Mouse (Mus musculus): ENCODE measurements around the gene Esyt2. TPM values are rescaled to one million over a fixed set of nuclear protein-coding genes. Genes with fewer than 3 reads are reported as not detected.

The Esyt2 gene
- polyA plus RNA-seq, 1 experiment from 2014 or later: 20.3 TPM

GRCm38 (mm10) chr12:116354694-116355093 is 73.7 kb downstream of the Esyt2 start:
- 84% methylated on average over 3 of the region's 3 CpGs for WGBS
- ATAC-seq (ENCODE audit: low read depth): no peak
- no peak overlapping the region for H3K9ac ChIP-seq (ENCODE audit: low read length)
- H3K27ac ChIP-seq (ENCODE audit: low read length): no peak overlapping the region
- H3K4me2 ChIP-seq (ENCODE audit: low read depth, low read length): no peak overlapping the region
- H3K4me3 ChIP-seq (ENCODE audit: low read length): no peak overlapping the region
- no peaks in the 10 kb centered on the region for H3K27me3 ChIP-seq (ENCODE audit: control insufficient read depth, insufficient read depth, low read depth, low read length)
- no peaks in the 10 kb centered on the region for H3K9me3 ChIP-seq (ENCODE audit: control insufficient read depth, low read length)
- no peaks in the 10 kb centered on the region for H3K4me1 ChIP-seq (replicated peaks; ENCODE audit: control insufficient read depth, insufficient read depth, low read length)
- H3K36me3 ChIP-seq (ENCODE audit: control insufficient read depth, insufficient read depth, low read length): peaks cover 8% of the 10 kb centered on the region; the same call in 1 of the 2 replicates

- Histone ChIP-seq H3K9ac (ENCODE audit: low read length) (no peak overlapping the region), H3K9me3 (ENCODE audit: control insufficient read depth, low read length) (no peaks in the 10 kb centered on the region), H3K27me3 (ENCODE audit: control insufficient read depth, insufficient read depth, low read depth, low read length) (no peaks in the 10 kb centered on the region), H3K36me3 (ENCODE audit: control insufficient read depth, insufficient read depth, low read length) (peaks cover 24% of the 10 kb centered on the region), H3K4me2 (ENCODE audit: low read depth, low read length) (no peak overlapping the region), H3K4me1 (replicated peaks; ENCODE audit: control insufficient read depth, insufficient read depth, low read length) (no peaks in the 10 kb centered on the region), H3K27ac (ENCODE audit: low read length) (no peak overlapping the region), H3K4me3 (ENCODE audit: low read length) (no peak overlapping the region)
- ATAC-seq (ENCODE audit: low read depth): no peak
Observed at GRCm38 (mm10) chr12:116362091-116362490, 81.1 kb downstream of the Esyt2 start.

DNA sequence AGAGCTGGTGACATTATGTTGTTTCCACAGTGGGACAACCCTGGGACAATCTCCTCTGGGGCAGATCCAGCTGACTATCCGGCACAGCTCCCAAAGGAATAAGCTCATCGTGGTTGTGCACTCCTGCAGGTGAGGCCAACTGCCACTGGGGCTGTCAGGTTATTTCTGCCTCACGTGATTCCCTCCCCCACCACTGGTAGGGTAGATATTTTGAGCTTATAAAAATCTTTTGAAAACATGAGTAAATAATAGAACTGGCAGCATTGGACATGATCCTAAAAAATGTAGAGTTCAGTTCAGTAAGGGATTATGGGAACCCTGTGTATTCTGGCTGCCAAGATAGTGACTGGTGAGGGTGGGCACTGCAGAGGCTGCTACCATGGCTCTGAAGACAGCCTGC is 85.9 kb downstream of the Esyt2 start:
- Histone ChIP-seq H3K36me3 (ENCODE audit: control insufficient read depth, insufficient read depth, low read length) (peaks cover 33% of the 10 kb centered on the region), H3K27me3 (ENCODE audit: control insufficient read depth, insufficient read depth, low read depth, low read length) (no peaks in the 10 kb centered on the region)
- WGBS: 86% methylated on average over 3 of the region's 3 CpGs

GRCm38 (mm10) chr12:116367346-116367745 is 86.3 kb downstream of the Esyt2 start:
- 91% methylated on average over 2 of the region's 2 CpGs for WGBS
- Histone ChIP-seq H3K4me2 (ENCODE audit: low read depth, low read length) (no peak overlapping the region), H3K9ac (ENCODE audit: low read length) (no peak overlapping the region), H3K27ac (ENCODE audit: low read length) (no peak overlapping the region), H3K36me3 (ENCODE audit: control insufficient read depth, insufficient read depth, low read length) (peaks cover 33% of the 10 kb centered on the region), H3K9me3 (ENCODE audit: control insufficient read depth, low read length) (no peaks in the 10 kb centered on the region), H3K27me3 (ENCODE audit: control insufficient read depth, insufficient read depth, low read depth, low read length) (no peaks in the 10 kb centered on the region), H3K4me3 (ENCODE audit: low read length) (no peak overlapping the region), H3K4me1 (replicated peaks; ENCODE audit: control insufficient read depth, insufficient read depth, low read length) (no peaks in the 10 kb centered on the region)
- no peak for ATAC-seq (ENCODE audit: low read depth)

More for the DNA sequence above, 85.9 kb downstream of the Esyt2 start:
- no peak overlapping the region for H3K9ac ChIP-seq (ENCODE audit: low read length)
- ATAC-seq (ENCODE audit: low read depth): no peak
- no peak overlapping the region for H3K4me2 ChIP-seq (ENCODE audit: low read depth, low read length)
- no peak overlapping the region for H3K4me3 ChIP-seq (ENCODE audit: low read length)
- H3K27ac ChIP-seq (ENCODE audit: low read length): no peak overlapping the region
- H3K4me1 ChIP-seq (replicated peaks; ENCODE audit: control insufficient read depth, insufficient read depth, low read length): no peaks in the 10 kb centered on the region
- no peaks in the 10 kb centered on the region for H3K9me3 ChIP-seq (ENCODE audit: control insufficient read depth, low read length)

DNA sequence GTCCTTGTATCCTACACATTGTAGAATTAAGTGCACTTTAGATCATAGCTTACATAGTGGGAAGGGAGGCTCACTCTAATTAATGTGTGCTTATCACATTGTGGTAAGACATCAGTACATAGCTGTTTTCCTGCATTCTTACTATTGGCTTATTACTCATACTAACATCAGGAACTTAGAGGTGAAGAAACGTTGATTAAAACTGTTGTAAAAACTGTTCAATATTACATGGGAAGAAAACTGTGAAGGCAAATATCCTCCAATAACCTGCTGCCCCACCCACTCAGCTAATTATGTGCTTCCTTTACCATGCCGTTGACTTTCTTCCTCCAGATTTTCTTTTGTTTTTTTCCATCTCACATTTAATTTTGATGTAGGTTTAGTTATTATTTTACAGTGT is 87.9 kb downstream of the Esyt2 start:
- no peaks in the 10 kb centered on the region for H3K4me1 ChIP-seq (replicated peaks; ENCODE audit: control insufficient read depth, insufficient read depth, low read length)
- no peak for ATAC-seq (ENCODE audit: low read depth)
- WGBS: 82% methylated on average over 2 of the region's 2 CpGs
- H3K9ac ChIP-seq (ENCODE audit: low read length): no peak overlapping the region
- H3K36me3 ChIP-seq (ENCODE audit: control insufficient read depth, insufficient read depth, low read length): peaks cover 28% of the 10 kb centered on the region
- H3K9me3 ChIP-seq (ENCODE audit: control insufficient read depth, low read length): no peaks in the 10 kb centered on the region
- H3K4me2 ChIP-seq (ENCODE audit: low read depth, low read length): no peak overlapping the region
- no peaks in the 10 kb centered on the region for H3K27me3 ChIP-seq (ENCODE audit: control insufficient read depth, insufficient read depth, low read depth, low read length)
- H3K4me3 ChIP-seq (ENCODE audit: low read length): no peak overlapping the region
- no peak overlapping the region for H3K27ac ChIP-seq (ENCODE audit: low read length)

GRCm38 (mm10) chr12:116383101-116383500 is 102.1 kb downstream of the Esyt2 start:
- Histone ChIP-seq H3K4me2 (ENCODE audit: low read depth, low read length) (no peak overlapping the region), H3K27ac (ENCODE audit: low read length) (no peak overlapping the region), H3K27me3 (ENCODE audit: control insufficient read depth, insufficient read depth, low read depth, low read length) (no peaks in the 10 kb centered on the region), H3K9ac (ENCODE audit: low read length) (no peak overlapping the region), H3K4me1 (replicated peaks; ENCODE audit: control insufficient read depth, insufficient read depth, low read length) (no peaks in the 10 kb centered on the region), H3K4me3 (ENCODE audit: low read length) (no peak overlapping the region), H3K9me3 (ENCODE audit: control insufficient read depth, low read length) (no peaks in the 10 kb centered on the region), H3K36me3 (ENCODE audit: control insufficient read depth, insufficient read depth, low read length) (peaks cover 3% of the 10 kb centered on the region; the same call in 1 of the 2 replicates)
- ATAC-seq (ENCODE audit: low read depth): no peak
- WGBS: 79% methylated on average over 2 of the region's 2 CpGs

GRCm38 (mm10) chr12:116383995-116384394 is 103.0 kb downstream of the Esyt2 start:
- H3K27ac ChIP-seq (ENCODE audit: low read length): no peak overlapping the region
- H3K36me3 ChIP-seq (ENCODE audit: control insufficient read depth, insufficient read depth, low read length): peaks cover 3% of the 10 kb centered on the region; the same call in 1 of the 2 replicates
- H3K9me3 ChIP-seq (ENCODE audit: control insufficient read depth, low read length): no peaks in the 10 kb centered on the region
- no peaks in the 10 kb centered on the region for H3K4me1 ChIP-seq (replicated peaks; ENCODE audit: control insufficient read depth, insufficient read depth, low read length)
- no peak overlapping the region for H3K4me3 ChIP-seq (ENCODE audit: low read length)
- no peak overlapping the region for H3K9ac ChIP-seq (ENCODE audit: low read length)
- H3K4me2 ChIP-seq (ENCODE audit: low read depth, low read length): no peak overlapping the region
- no peaks in the 10 kb centered on the region for H3K27me3 ChIP-seq (ENCODE audit: control insufficient read depth, insufficient read depth, low read depth, low read length)
- no peak for ATAC-seq (ENCODE audit: low read depth)

DNA sequence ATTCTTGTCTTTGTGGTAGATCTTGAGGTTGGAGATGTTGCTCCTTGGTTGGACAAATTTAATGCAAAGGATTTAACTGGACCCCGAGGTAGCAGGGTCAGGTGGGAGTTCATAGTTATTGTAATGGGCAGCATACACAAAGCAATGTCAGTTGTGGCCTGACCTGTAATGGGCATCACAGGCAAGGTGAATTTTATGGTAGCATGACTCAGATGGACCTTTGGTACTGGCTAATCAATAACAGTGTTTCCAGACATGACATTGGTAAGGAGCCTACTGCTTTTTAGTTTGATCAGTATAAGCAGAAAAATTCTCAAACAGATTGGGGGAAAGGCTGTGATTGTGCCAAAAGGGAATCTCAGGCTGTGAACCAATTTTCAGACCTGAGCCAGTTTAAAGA is 105.8 kb downstream of the Esyt2 start:
- Histone ChIP-seq H3K4me2 (ENCODE audit: low read depth, low read length) (no peak overlapping the region), H3K27me3 (ENCODE audit: control insufficient read depth, insufficient read depth, low read depth, low read length) (no peaks in the 10 kb centered on the region), H3K4me3 (ENCODE audit: low read length) (no peak overlapping the region), H3K9me3 (ENCODE audit: control insufficient read depth, low read length) (no peaks in the 10 kb centered on the region), H3K36me3 (ENCODE audit: control insufficient read depth, insufficient read depth, low read length) (no peaks in the 10 kb centered on the region), H3K27ac (ENCODE audit: low read length) (no peak overlapping the region), H3K4me1 (replicated peaks; ENCODE audit: control insufficient read depth, insufficient read depth, low read length) (no peaks in the 10 kb centered on the region), H3K9ac (ENCODE audit: low read length) (no peak overlapping the region)
- ATAC-seq (ENCODE audit: low read depth): no peak
- 82% methylated on average over 1 of the region's 1 CpGs for WGBS

- no peaks in the 10 kb centered on the region for H3K4me1 ChIP-seq (replicated peaks; ENCODE audit: control insufficient read depth, insufficient read depth, low read length)
- no peak overlapping the region for H3K4me3 ChIP-seq (ENCODE audit: low read length)
- no peak overlapping the region for H3K4me2 ChIP-seq (ENCODE audit: low read depth, low read length)
- H3K9me3 ChIP-seq (ENCODE audit: control insufficient read depth, low read length): no peaks in the 10 kb centered on the region
- H3K27me3 ChIP-seq (ENCODE audit: control insufficient read depth, insufficient read depth, low read depth, low read length): no peaks in the 10 kb centered on the region
- H3K36me3 ChIP-seq (ENCODE audit: control insufficient read depth, insufficient read depth, low read length): no peaks in the 10 kb centered on the region
- no peak for ATAC-seq (ENCODE audit: low read depth)
- H3K9ac ChIP-seq (ENCODE audit: low read length): no peak overlapping the region
- 21% methylated on average over 1 of the region's 1 CpGs for WGBS
- no peak overlapping the region for H3K27ac ChIP-seq (ENCODE audit: low read length)
Observed at GRCm38 (mm10) chr12:116389868-116390267, 108.9 kb downstream of the Esyt2 start.

DNA sequence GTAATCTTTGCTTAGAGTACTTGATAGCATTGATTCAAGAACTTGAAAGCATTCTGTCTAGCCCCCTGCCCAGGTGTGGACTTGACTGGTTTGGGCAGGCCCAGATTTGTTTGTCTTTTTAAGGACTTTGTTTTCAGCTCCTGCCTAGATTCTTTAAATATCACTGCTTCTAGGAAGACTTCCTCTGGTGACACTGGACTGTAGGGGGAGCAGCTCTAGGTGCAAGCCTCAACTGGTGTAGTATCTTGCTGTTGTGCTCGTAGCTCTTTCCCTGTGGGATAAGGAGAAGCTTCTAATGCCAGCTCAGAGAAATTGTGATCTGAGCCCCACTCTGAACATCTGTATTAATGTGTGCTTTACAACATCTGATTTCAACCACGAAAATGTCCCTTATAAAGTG is 113.3 kb downstream of the Esyt2 start:
- Histone ChIP-seq H3K4me1 (replicated peaks; ENCODE audit: control insufficient read depth, insufficient read depth, low read length) (no peaks in the 10 kb centered on the region), H3K4me3 (ENCODE audit: low read length) (no peak overlapping the region), H3K9me3 (ENCODE audit: control insufficient read depth, low read length) (no peaks in the 10 kb centered on the region), H3K9ac (ENCODE audit: low read length) (no peak overlapping the region), H3K4me2 (ENCODE audit: low read depth, low read length) (no peak overlapping the region), H3K36me3 (ENCODE audit: control insufficient read depth, insufficient read depth, low read length) (no peaks in the 10 kb centered on the region), H3K27ac (ENCODE audit: low read length) (no peak overlapping the region), H3K27me3 (ENCODE audit: control insufficient read depth, insufficient read depth, low read depth, low read length) (no peaks in the 10 kb centered on the region)
- 55% methylated on average over 2 of the region's 2 CpGs for WGBS
- ATAC-seq (ENCODE audit: low read depth): no peak
